Mouse (Mus musculus): ENCODE measurements at regions not wholly inside any gene's neighbourhood (a gene's known extent, or its start where the extent isn't known, plus 50 kb on each side); places are given as distances from the start of the nearest gene placed in this dataset.

- no peaks in the 10 kb centered on the region for H3K4me1 ChIP-seq (ENCODE audit: control insufficient read depth, insufficient read depth, low read length)
- H3K27ac ChIP-seq (replicated peaks; ENCODE audit: low read depth, low read length): no peak overlapping the region
- DNase-seq (ENCODE audit: low spot score) (no peak), ATAC-seq (replicated peaks; ENCODE audit: insufficient number of reproducible peaks, low FRiP score, low TSS enrichment, low read depth) (no peak)
- 90% methylated on average over 3 of the region's 3 CpGs for WGBS
- H3K36me3 ChIP-seq (replicated peaks; ENCODE audit: control insufficient read depth, insufficient read depth, low read depth, low read length): no peaks in the 10 kb centered on the region
- H3K4me3 ChIP-seq (ENCODE audit: low read depth, low read length): no peak overlapping the region
- H3K27me3 ChIP-seq (ENCODE audit: control insufficient read depth, insufficient read depth, low read length): no peaks in the 10 kb centered on the region
- H3K9ac ChIP-seq (replicated peaks; ENCODE audit: low read length): no peak overlapping the region
- H3K9me3 ChIP-seq (replicated peaks; ENCODE audit: control insufficient read depth, low read length): no peaks in the 10 kb centered on the region
- H3K4me2 ChIP-seq (ENCODE audit: low read depth, low read length): no peak overlapping the region
These were observed 398.1 kb downstream of the Lmo4 start for GRCm38 (mm10) chr3:143806940-143807339.

GRCm38 (mm10) chr3:143797850-143798249 is 407.2 kb downstream of the Lmo4 start:
- WGBS: 15% methylated on average over 5 of the region's 5 CpGs
- Histone ChIP-seq H3K36me3 (replicated peaks; ENCODE audit: control insufficient read depth, insufficient read depth, low read depth, low read length) (no peaks in the 10 kb centered on the region), H3K27ac (replicated peaks; ENCODE audit: low read depth, low read length) (no peak overlapping the region), H3K4me1 (ENCODE audit: control insufficient read depth, insufficient read depth, low read length) (no peaks in the 10 kb centered on the region), H3K9me3 (replicated peaks; ENCODE audit: control insufficient read depth, low read length) (no peaks in the 10 kb centered on the region), H3K27me3 (ENCODE audit: control insufficient read depth, insufficient read depth, low read length) (no peaks in the 10 kb centered on the region), H3K4me2 (ENCODE audit: low read depth, low read length) (no peak overlapping the region), H3K4me3 (ENCODE audit: low read depth, low read length) (no peak overlapping the region), H3K9ac (replicated peaks; ENCODE audit: low read length) (no peak overlapping the region)
- DNase-seq (ENCODE audit: low spot score): peak; percentile 65
- peak; percentile 67; the same call in 1 of the 2 replicates for ATAC-seq (replicated peaks; ENCODE audit: insufficient number of reproducible peaks, low FRiP score, low TSS enrichment, low read depth)

- H3K4me3 ChIP-seq (ENCODE audit: low read depth, low read length): no peak overlapping the region
- DNase-seq (ENCODE audit: low spot score): no peak
- no peak overlapping the region for H3K4me2 ChIP-seq (ENCODE audit: low read depth, low read length)
- no peaks in the 10 kb centered on the region for H3K9me3 ChIP-seq (replicated peaks; ENCODE audit: control insufficient read depth, low read length)
- H3K27me3 ChIP-seq (ENCODE audit: control insufficient read depth, insufficient read depth, low read length): no peaks in the 10 kb centered on the region
- WGBS: 80% methylated on average over 8 of the region's 8 CpGs
- no peak overlapping the region for H3K27ac ChIP-seq (replicated peaks; ENCODE audit: low read depth, low read length)
- no peaks in the 10 kb centered on the region for H3K36me3 ChIP-seq (replicated peaks; ENCODE audit: control insufficient read depth, insufficient read depth, low read depth, low read length)
- H3K9ac ChIP-seq (replicated peaks; ENCODE audit: low read length): no peak overlapping the region
- H3K4me1 ChIP-seq (ENCODE audit: control insufficient read depth, insufficient read depth, low read length): no peaks in the 10 kb centered on the region
- ATAC-seq (replicated peaks; ENCODE audit: insufficient number of reproducible peaks, low FRiP score, low TSS enrichment, low read depth): no peak
These were observed 414.1 kb downstream of the Lmo4 start for GRCm38 (mm10) chr3:143790905-143791304.

GRCm38 (mm10) chr3:143789932-143790570 is 415.0 kb downstream of the Lmo4 start:
- ATAC-seq (replicated peaks; ENCODE audit: insufficient number of reproducible peaks, low FRiP score, low TSS enrichment, low read depth) (no peak), DNase-seq (ENCODE audit: low spot score) (no peak)
- H3K9me3 ChIP-seq (replicated peaks; ENCODE audit: control insufficient read depth, low read length): no peaks in the 10 kb centered on the region
- no peaks in the 10 kb centered on the region for H3K36me3 ChIP-seq (replicated peaks; ENCODE audit: control insufficient read depth, insufficient read depth, low read depth, low read length)
- H3K4me1 ChIP-seq (ENCODE audit: control insufficient read depth, insufficient read depth, low read length): no peaks in the 10 kb centered on the region
- H3K27ac ChIP-seq (replicated peaks; ENCODE audit: low read depth, low read length): no peak overlapping the region
- WGBS: 64% methylated on average over 8 of the region's 8 CpGs
- no peaks in the 10 kb centered on the region for H3K27me3 ChIP-seq (ENCODE audit: control insufficient read depth, insufficient read depth, low read length)
- H3K4me2 ChIP-seq (ENCODE audit: low read depth, low read length): no peak overlapping the region
- H3K9ac ChIP-seq (replicated peaks; ENCODE audit: low read length): no peak overlapping the region
- H3K4me3 ChIP-seq (ENCODE audit: low read depth, low read length): no peak overlapping the region

- H3K27ac ChIP-seq (replicated peaks; ENCODE audit: low read depth, low read length): no peak overlapping the region
- no peaks in the 10 kb centered on the region for H3K27me3 ChIP-seq (ENCODE audit: control insufficient read depth, insufficient read depth, low read length)
- WGBS: 94% methylated on average over 8 of the region's 8 CpGs
- no peak overlapping the region for H3K4me3 ChIP-seq (ENCODE audit: low read depth, low read length)
- no peak for ATAC-seq (replicated peaks; ENCODE audit: insufficient number of reproducible peaks, low FRiP score, low TSS enrichment, low read depth)
- H3K36me3 ChIP-seq (replicated peaks; ENCODE audit: control insufficient read depth, insufficient read depth, low read depth, low read length): no peaks in the 10 kb centered on the region
- H3K4me1 ChIP-seq (ENCODE audit: control insufficient read depth, insufficient read depth, low read length): no peaks in the 10 kb centered on the region
- H3K4me2 ChIP-seq (ENCODE audit: low read depth, low read length): no peak overlapping the region
- no peaks in the 10 kb centered on the region for H3K9me3 ChIP-seq (replicated peaks; ENCODE audit: control insufficient read depth, low read length)
- no peak overlapping the region for H3K9ac ChIP-seq (replicated peaks; ENCODE audit: low read length)
- DNase-seq (ENCODE audit: low spot score): no peak
These were observed 418.1 kb downstream of the Lmo4 start for GRCm38 (mm10) chr3:143786889-143787288.

GRCm38 (mm10) chr3:143784353-143784791 is 420.6 kb downstream of the Lmo4 start:
- no peak overlapping the region for H3K4me2 ChIP-seq (ENCODE audit: low read depth, low read length)
- H3K9ac ChIP-seq (replicated peaks; ENCODE audit: low read length): no peak overlapping the region
- DNase-seq (ENCODE audit: low spot score): no peak
- no peak for ATAC-seq (replicated peaks; ENCODE audit: insufficient number of reproducible peaks, low FRiP score, low TSS enrichment, low read depth)
- H3K36me3 ChIP-seq (replicated peaks; ENCODE audit: control insufficient read depth, insufficient read depth, low read depth, low read length): no peaks in the 10 kb centered on the region
- H3K4me3 ChIP-seq (ENCODE audit: low read depth, low read length): no peak overlapping the region
- no peaks in the 10 kb centered on the region for H3K27me3 ChIP-seq (ENCODE audit: control insufficient read depth, insufficient read depth, low read length)
- no peak overlapping the region for H3K27ac ChIP-seq (replicated peaks; ENCODE audit: low read depth, low read length)
- 59% methylated on average over 3 of the region's 3 CpGs for WGBS
- no peaks in the 10 kb centered on the region for H3K9me3 ChIP-seq (replicated peaks; ENCODE audit: control insufficient read depth, low read length)
- no peaks in the 10 kb centered on the region for H3K4me1 ChIP-seq (ENCODE audit: control insufficient read depth, insufficient read depth, low read length)

- Histone ChIP-seq H3K36me3 (replicated peaks; ENCODE audit: control insufficient read depth, insufficient read depth, low read depth, low read length) (no peaks in the 10 kb centered on the region), H3K27ac (replicated peaks; ENCODE audit: low read depth, low read length) (no peak overlapping the region), H3K9me3 (replicated peaks; ENCODE audit: control insufficient read depth, low read length) (no peaks in the 10 kb centered on the region), H3K9ac (replicated peaks; ENCODE audit: low read length) (no peak overlapping the region), H3K4me3 (ENCODE audit: low read depth, low read length) (no peak overlapping the region), H3K27me3 (ENCODE audit: control insufficient read depth, insufficient read depth, low read length) (no peaks in the 10 kb centered on the region), H3K4me1 (ENCODE audit: control insufficient read depth, insufficient read depth, low read length) (no peaks in the 10 kb centered on the region), H3K4me2 (ENCODE audit: low read depth, low read length) (no peak overlapping the region)
- ATAC-seq (replicated peaks; ENCODE audit: insufficient number of reproducible peaks, low FRiP score, low TSS enrichment, low read depth) (no peak), DNase-seq (ENCODE audit: low spot score) (no peak)
- 72% methylated on average over 2 of the region's 2 CpGs for WGBS
These were observed 426.9 kb downstream of the Lmo4 start for GRCm38 (mm10) chr3:143778161-143778560.

GRCm38 (mm10) chr3:143759337-143759736 is 445.7 kb downstream of the Lmo4 start:
- no peaks in the 10 kb centered on the region for H3K36me3 ChIP-seq (replicated peaks; ENCODE audit: control insufficient read depth, insufficient read depth, low read depth, low read length)
- DNase-seq (ENCODE audit: low spot score) (no peak), ATAC-seq (replicated peaks; ENCODE audit: insufficient number of reproducible peaks, low FRiP score, low TSS enrichment, low read depth) (no peak)
- no peaks in the 10 kb centered on the region for H3K27me3 ChIP-seq (ENCODE audit: control insufficient read depth, insufficient read depth, low read length)
- no peaks in the 10 kb centered on the region for H3K4me1 ChIP-seq (ENCODE audit: control insufficient read depth, insufficient read depth, low read length)
- H3K9me3 ChIP-seq (replicated peaks; ENCODE audit: control insufficient read depth, low read length): no peaks in the 10 kb centered on the region
- H3K27ac ChIP-seq (replicated peaks; ENCODE audit: low read depth, low read length): no peak overlapping the region
- no peak overlapping the region for H3K4me2 ChIP-seq (ENCODE audit: low read depth, low read length)
- H3K9ac ChIP-seq (replicated peaks; ENCODE audit: low read length): no peak overlapping the region
- H3K4me3 ChIP-seq (ENCODE audit: low read depth, low read length): no peak overlapping the region
- 95% methylated on average over 1 of the region's 1 CpGs for WGBS

All from embryonic facial prominence, embryonic 11.5 days (tissue).